Mouse (Mus musculus): ENCODE measurements around the gene Cntrl.

Cntrl gene

GRCm38 (mm10) chr2:35109924-35110304 is 622 bp downstream of the Cntrl start:
- in situ Hi-C loops (cut with MboI; ENCODE audit: low sequenced_read_pairs) = loop anchor here (10.0 kb wide), 1 partner anchor 55 kb away; no protein-coding TSS in a partner anchor

- in situ Hi-C loops (cut with MboI; ENCODE audit: low sequenced_read_pairs) = no loop called here
Observed at GRCm38 (mm10) chr2:35110521-35110920, 1.2 kb downstream of the Cntrl start.

GRCm38 (mm10) chr2:35124716-35125115 is 15.4 kb downstream of the Cntrl start:
- in situ Hi-C loops (cut with MboI; ENCODE audit: low sequenced_read_pairs) = no loop called here

GRCm38 (mm10) chr2:35131491-35131890 is 22.2 kb downstream of the Cntrl start:
- in situ Hi-C loops (cut with MboI; ENCODE audit: low sequenced_read_pairs) = no loop called here

GRCm38 (mm10) chr2:35131991-35132661 is 22.8 kb downstream of the Cntrl start:
- in situ Hi-C loops (cut with MboI; ENCODE audit: low sequenced_read_pairs) = no loop called here

GRCm38 (mm10) chr2:35132662-35133055 is 23.4 kb downstream of the Cntrl start:
- in situ Hi-C loops (cut with MboI; ENCODE audit: low sequenced_read_pairs) = no loop called here

GRCm38 (mm10) chr2:35133891-35134290 is 24.6 kb downstream of the Cntrl start:
- in situ Hi-C loops (cut with MboI; ENCODE audit: low sequenced_read_pairs) = no loop called here

GRCm38 (mm10) chr2:35138576-35138975 is 29.3 kb downstream of the Cntrl start:
- in situ Hi-C loops (cut with MboI; ENCODE audit: low sequenced_read_pairs) = no loop called here

GRCm38 (mm10) chr2:35141673-35142072 is 32.4 kb downstream of the Cntrl start:
- in situ Hi-C loops (cut with MboI; ENCODE audit: low sequenced_read_pairs) = no loop called here

- in situ Hi-C loops (cut with MboI; ENCODE audit: low sequenced_read_pairs) = no loop called here
Observed at GRCm38 (mm10) chr2:35148806-35149205, 39.5 kb downstream of the Cntrl start.

- in situ Hi-C loops (cut with MboI; ENCODE audit: low sequenced_read_pairs) = no loop called here
Observed at GRCm38 (mm10) chr2:35151303-35151882, 42.1 kb downstream of the Cntrl start.

- in situ Hi-C loops (cut with MboI; ENCODE audit: low sequenced_read_pairs) = no loop called here
Observed at GRCm38 (mm10) chr2:35153179-35153578, 43.9 kb downstream of the Cntrl start.

- in situ Hi-C loops (cut with MboI; ENCODE audit: low sequenced_read_pairs) = no loop called here
Observed at GRCm38 (mm10) chr2:35153844-35154554, 44.7 kb downstream of the Cntrl start.

- in situ Hi-C loops (cut with MboI; ENCODE audit: low sequenced_read_pairs) = no loop called here
Observed at GRCm38 (mm10) chr2:35156985-35157384, 47.7 kb downstream of the Cntrl start.

GRCm38 (mm10) chr2:35157836-35158235 is 48.5 kb downstream of the Cntrl start:
- in situ Hi-C loops (cut with MboI; ENCODE audit: low sequenced_read_pairs) = no loop called here

- in situ Hi-C loops (cut with MboI; ENCODE audit: low sequenced_read_pairs) = no loop called here
Observed at GRCm38 (mm10) chr2:35158358-35158757, 49.1 kb downstream of the Cntrl start.

GRCm38 (mm10) chr2:35160206-35160605 is 50.9 kb downstream of the Cntrl start:
- in situ Hi-C loops (cut with MboI; ENCODE audit: low sequenced_read_pairs) = no loop called here

GRCm38 (mm10) chr2:35161846-35162488 is 52.7 kb downstream of the Cntrl start:
- in situ Hi-C loops (cut with MboI; ENCODE audit: low sequenced_read_pairs) = no loop called here

- in situ Hi-C loops (cut with MboI; ENCODE audit: low sequenced_read_pairs) = no loop called here
Observed at GRCm38 (mm10) chr2:35163396-35163795, 54.1 kb downstream of the Cntrl start.

- in situ Hi-C loops (cut with MboI; ENCODE audit: low sequenced_read_pairs) = no loop called here
Observed at GRCm38 (mm10) chr2:35165416-35165815, 56.1 kb downstream of the Cntrl start.

GRCm38 (mm10) chr2:35166816-35167215 is 57.5 kb downstream of the Cntrl start:
- in situ Hi-C loops (cut with MboI; ENCODE audit: low sequenced_read_pairs) = no loop called here

- in situ Hi-C loops (cut with MboI; ENCODE audit: low sequenced_read_pairs) = no loop called here
Observed at GRCm38 (mm10) chr2:35169452-35169851, 60.2 kb downstream of the Cntrl start.

All from CH12F3 (cell line).